Mouse (Mus musculus) urinary bladder, postnatal 4 days (tissue): ENCODE measurements around the gene Gm17359.

Experiments used
- DNase-seq, 2 experiments: peaks; one replicate each; pipeline ENCODE4 v3.0.0; 2021 to 2022; ENCODE audit warnings: low spot score in 2 of 2

Gm17359 gene

DNA sequence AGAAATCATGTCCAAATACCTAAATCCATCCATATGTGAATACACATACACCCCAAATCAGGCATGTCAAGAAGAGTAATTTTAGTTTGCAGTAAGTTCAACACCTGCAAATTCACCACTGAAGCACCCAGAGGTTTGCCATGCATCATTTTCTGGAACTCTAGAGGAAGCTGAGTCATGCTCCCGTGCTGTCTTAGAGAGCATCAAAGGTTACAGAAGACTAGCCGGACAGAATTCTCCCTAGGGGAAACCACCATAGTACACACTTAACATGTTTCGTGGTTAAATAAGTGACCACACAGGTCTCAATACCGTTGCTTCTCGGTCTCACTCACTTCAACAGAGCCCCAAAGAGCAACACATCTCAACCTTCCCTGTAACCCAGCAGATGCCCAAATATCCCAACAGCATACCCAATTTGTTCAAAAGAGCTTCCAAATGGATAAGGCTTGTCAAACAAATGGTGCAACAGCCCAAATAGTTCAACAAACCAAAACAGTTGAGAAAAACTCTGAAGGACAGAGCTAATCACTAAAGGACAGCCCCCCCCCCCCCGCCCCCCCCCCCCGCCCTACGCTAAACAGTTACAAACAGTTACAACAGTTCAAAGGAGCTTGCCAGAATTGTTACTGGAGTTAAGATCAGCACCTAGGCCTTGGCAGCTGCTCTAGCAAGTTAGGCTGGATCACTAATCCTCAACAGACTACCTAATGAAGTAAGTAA, at the start of gene Gm17359:
Gm17359 (plus strand) TSS at position 618 of the 723 bp plus-strand sequence.
- DNase-seq: no peak

DNA sequence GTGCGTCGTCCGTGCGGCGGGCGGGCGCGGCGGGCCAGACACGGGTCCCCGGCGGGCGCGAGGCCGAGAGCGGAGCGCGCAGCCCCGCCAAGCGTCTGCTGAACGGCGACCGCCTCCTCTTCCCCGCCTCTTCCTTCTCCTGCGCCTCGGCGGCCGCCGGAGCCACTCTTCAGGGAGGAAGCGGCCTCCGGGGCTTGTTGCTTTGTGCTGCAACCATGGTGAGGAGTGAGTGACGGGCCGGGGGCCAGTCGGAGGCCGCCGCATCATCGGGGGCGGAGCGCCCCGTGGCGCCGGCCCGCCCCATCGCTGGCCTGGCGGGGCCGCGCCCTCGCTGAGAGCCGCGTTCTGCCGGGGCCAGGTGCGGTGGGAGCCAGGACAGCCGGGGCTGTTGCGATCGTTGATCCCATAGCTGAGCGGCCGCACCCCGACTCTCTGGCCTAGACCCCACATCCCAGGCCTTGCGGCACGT, 49.3 kb upstream of the Gm17359 start:
- DNase-seq: peak; percentile 93 to 94

DNA sequence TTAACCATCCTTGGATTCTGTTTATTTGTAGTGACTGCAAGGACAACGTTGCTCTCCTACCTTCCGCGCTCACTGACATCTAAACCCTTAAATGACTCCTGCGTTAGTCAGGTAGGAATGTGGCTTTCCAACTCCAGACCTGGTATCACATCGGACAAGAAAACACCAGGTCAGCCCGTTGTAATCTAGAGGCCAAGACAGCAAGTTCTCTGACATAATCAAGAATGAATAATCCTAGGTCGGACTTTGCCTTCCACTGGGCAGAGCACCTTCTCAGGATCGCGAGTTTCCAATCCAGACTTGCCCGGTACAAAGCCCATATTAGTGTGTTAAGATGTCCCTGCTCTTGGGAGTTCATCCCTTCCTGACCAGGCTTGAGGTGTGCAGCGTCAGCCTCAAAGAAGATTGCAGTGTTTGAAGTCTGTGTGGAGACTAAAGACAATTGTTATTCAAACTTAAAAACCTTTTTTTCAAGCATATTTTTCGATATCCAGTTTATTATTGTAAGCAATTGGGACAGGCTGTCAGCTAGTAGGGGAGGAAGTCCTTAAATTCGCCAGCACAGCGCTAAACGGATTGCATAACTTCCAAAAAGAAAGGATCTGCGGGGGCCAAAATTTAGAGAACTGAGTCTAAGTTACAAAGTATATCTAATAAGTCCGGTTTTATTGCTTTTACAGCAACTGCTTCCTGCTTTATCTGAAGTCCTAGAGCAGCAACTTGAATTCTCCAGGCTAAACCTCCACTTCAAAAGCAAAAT, 48.6 kb upstream of the Gm17359 start:
- no peak for DNase-seq

DNA sequence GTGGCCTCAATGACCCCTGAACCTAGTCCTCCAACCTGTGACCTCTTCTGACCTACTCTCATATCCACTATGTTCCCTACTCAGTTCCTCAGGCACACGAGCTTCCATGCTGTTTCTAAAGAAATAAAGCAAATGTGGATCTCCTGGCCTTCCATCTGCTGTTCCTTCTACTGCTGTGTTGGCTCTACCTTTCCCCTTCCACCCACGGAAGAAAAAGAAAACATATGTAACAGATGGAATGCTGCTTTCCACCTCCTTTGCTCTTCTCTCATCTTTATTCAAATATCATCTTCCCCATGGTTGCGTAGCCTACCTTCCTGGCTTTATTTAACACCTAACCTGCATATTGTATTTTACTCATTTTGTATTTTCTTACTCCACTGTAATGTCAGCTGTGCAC, 47.4 kb upstream of the Gm17359 start:
- no peak for DNase-seq

DNA sequence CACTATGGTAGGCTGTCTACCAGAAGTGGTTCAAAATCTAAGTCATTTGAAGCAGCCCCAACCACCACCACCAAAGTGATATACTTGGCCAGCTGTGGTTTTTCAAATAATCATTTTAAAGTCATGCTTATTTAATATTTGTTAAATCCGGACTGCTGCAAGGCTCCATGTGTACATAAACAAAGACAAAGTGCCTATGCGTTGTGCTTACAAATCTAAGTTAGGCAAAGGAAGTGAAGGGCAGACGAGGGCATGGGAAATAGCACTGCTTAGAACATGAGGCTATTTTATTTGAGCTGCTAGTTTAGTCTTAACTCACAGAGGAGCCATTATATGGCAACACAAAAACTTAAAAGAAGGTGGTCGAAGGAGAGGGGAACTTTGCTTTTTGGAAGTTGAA, 43.4 kb upstream of the Gm17359 start:
- no peak for DNase-seq

DNA sequence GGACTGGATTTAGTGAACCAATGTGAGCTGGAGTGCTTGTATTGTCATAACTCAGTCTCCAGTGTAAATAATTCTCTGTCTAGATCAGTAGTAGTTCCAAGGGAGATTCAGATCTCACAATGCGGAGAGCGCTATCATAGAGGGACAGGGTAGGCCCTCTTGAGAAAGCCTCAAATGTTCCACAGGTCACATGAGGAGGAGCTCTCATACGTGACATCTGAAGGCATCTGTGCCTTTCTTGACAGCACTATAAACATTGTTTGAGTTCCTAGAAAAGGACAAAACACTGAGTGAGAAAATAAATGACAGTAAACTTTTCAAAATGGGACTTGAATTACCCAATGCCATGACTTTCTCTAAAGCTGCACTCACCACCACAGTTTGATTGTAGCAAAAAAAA, 41.8 kb upstream of the Gm17359 start:
- DNase-seq: no peak

DNA sequence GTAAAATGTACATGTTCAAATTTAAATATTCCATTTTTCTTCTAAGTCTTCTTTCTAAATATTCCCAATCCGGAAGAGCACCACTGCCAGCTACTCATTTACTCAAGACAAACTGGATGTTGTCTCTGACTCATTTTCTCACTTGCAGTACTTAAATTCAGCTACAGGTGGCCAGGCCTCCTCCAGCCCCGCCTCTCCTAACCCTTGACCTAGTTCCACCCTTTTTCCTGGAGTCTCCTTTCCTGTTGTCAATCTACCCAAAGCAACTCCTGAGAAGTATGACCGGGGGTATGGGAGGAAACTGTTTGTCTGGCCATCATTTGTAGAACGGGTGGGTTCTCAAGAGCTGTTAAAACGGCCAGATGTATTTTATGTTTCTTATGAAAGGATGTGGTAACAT, 40.4 kb upstream of the Gm17359 start:
- DNase-seq: no peak

DNA sequence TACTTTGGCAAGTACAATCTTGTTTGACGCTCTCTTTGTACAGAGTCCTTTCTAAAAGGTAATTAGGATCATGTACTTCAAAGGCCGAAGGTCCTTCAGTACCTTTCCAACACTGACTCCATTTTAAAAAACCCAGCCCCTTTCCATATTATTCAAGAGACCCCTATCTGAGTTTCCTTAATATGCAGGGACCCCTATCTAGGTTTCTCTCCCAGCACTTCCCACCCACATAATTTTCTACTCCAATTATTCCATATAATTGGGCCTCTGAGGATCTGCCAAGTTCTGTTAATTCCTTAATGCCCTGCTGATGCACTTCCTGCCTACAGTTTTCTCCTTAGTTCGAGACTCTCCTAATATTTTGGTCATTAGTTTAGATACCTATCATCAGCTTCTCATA, 39.9 kb upstream of the Gm17359 start:
- DNase-seq: no peak

DNA sequence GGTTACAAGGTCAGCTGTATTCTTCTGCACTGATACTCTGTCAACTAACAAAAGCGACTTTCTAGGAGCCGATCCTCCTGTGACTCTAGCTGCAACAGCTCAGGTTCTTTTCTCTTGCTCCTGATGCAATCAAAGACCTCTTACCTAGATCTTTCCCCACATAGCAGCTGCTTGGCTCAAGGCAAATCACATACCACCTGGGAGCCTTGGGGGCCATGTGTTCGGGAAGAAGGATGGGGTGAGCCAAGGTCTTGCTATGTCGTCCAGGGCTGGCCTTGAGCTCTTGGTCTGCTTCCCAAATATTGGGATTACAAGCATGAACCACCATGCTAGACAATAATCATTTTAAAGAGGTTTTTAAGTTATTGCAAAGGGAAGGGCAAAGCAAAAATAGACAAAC, 39.2 kb upstream of the Gm17359 start:
- no peak for DNase-seq

DNA sequence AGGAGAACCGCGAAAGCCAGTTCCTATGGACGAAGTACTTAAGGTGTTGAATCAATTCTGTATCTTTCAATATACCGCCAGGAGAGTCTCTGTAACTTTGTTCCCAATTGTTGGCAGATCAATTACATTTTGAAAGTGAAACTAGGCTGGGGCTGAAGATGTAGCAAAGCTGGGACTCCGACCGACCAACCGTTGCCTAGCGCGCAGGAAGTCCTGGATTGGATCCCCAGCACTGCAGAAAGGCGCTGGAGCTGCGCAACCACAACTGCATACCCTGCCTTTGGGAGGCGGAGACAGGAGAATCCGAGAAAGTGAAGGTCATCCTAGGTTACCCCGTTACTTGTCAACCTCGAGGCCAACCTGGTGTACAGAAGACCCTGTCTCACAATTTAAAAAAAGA, 37.1 kb upstream of the Gm17359 start:
- DNase-seq: no peak

DNA sequence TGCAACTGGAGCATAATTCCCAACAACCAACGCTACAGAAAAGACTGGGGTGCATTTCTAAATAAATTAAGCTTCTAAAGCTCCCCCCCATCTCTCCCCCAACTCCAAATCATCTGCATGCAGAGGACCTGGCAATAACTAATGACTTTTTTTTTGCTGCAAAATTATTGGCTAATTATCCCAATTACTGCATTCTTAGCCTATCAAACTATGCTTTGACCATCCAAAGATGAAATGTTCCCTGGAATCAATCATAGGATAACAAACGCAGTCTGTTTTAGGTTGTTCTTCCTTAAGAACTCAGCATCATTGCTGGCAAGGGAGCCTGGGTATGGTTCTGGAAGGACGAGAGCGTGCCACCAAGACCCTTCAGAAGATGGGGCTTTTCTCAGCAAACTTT, 27.9 kb upstream of the Gm17359 start:
- DNase-seq: no peak

DNA sequence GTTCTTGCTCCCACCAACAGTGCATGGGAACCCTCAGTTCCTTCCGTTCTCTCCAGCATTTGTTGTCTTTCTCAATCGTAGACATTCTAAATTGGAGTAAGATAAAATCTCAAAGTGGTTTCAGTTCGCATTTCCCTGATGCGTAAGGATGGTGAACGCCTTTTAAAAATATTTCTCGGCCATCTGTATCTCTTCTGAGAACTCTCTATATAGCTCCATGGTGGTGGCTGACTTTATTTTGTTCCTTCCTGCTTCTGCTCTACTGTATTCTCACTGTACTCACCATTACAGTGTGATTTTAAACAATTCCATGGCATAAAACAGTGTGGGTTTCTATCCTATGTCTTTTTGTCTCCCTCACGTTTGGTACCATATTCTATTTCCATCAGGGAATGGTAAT, 26.3 kb upstream of the Gm17359 start:
- no peak for DNase-seq

DNA sequence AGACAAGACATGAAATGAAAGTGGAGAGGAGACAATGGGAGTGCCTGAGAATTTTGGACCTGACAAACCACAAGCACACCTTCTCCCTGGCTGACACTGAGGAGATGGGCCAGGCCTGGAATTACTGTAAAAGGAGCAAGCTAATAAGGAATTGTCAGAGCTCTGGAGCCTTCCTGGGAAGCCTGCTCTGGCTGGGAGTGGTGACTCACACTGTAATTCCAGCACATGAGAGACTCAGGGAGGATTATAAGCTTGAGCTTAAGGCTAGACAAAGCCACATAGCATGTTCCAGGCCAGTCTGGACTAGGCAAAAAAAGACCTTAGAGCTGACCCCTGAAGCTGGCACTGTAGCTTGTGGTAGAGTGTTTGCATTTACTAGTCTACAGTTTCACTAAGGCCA, 24.6 kb upstream of the Gm17359 start:
- DNase-seq: no peak

DNA sequence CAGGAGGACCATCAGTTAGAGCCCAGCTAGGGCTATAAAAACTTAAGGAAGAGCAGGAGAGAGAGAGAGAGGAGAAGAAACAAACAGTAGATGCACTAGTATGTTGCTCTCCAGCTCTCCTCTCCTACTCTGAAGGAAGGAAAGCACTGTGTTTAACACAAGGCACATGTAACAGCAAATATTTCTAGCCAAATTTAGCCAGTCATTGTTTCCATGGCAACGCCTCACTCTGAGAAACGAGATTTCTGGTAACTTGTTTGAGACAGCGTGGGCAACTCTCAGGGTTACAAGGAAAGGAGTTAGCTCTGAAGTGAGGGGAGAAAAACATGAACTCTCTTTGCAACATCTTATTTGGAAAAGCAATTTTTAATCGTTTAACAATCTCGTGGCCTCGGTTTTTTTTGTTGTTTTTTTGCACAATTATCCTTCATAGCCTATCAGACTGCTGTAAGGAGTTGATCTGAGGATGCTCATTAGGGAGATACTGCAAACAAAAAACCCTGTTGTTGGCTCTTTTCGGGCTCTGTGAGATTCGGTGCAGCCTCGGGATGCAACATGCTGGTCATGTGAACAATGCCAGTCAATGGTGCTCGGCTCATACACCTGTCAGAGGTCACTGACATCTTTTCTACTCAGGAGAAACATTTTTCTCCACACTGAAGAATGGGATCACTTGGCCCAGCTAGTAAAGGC, 22.3 kb upstream of the Gm17359 start:
- DNase-seq: no peak

DNA sequence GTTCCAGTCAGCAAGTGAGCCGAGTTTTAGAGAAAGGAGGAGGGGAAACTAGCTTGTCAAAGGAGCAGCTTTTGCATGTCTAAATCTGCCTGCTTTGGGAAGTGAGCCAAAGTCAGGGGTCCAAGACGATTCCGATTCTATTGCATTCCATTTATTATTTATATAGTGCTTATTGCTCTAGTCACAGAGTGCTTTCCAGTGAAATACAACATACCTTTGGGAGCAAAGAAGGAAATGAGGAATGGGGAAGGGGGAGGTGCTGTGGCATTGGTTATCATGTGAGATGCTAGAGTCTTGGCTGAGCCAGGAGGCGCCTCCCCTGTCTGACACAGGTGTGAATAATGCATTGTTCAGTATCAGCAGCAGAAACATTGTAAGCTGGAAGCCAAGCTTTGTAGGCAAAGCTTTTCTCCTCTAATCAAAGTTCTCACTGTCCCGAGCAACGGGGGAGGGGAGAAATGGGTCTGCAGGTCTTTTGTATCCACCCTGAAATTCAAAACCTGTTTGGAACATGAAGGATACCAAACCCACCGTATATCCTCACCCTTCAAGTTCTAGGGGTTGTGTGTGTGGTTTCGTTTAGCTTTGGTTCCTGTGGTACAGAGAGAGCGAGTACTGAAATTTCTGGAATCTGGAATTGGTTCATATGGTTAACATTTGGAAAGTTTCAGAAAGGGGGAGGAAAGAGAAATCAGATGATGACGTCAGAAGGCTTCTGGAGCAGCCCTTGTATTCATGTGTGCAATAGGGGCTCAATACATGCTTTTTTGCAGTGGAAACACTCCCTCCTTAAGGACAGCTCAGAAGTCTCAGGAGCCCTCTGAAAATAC, 11.5 kb upstream of the Gm17359 start:
- DNase-seq: no peak

DNA sequence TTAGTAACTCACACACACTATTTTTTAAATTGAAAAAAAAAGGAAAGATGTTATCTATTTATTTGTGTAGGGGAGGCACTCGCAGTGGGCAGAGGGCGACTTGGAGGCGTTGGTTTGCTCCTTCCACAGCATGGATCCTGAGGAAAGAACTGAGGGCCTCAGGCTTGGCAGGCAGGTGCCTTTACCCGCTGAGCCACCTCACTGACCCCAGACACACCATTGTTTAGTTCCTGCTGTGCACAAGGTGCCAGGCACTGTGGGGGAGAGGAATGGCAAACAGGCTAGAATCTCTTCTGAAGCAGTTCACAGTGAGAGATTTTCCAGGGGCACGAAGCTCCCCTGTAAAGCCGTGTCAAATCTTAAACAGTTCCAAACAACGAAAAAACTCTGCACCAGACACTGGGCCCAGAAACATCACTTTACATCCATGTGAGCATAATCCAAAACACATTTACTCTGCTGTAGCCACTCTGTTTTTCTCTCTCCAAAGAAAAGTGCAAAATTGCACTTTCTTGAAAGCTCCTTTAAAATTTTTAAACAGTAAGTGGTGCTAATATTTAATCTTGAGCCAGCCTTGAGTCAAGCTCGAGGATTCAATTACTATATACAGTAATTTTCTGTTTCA, 6.7 kb upstream of the Gm17359 start:
- no peak for DNase-seq

DNA sequence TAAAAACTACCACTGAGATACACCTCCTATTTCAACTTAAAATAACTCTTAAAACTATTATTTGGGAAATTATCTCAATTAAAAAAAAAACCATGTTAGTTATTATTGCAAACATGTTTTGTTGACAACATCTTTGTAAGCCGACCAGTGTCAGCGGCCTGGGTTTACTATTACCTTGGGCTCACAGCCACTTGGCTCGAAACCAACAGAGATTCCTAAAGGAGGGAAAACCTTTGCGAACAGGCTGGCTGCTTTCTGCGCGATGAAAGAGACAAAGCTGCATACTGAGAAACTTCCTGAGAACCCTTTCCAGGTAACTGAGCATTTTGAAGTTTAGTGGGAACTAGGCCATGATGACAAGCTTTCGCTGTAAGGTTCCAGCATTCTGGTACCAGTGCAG, 3.4 kb upstream of the Gm17359 start:
- DNase-seq: no peak

DNA sequence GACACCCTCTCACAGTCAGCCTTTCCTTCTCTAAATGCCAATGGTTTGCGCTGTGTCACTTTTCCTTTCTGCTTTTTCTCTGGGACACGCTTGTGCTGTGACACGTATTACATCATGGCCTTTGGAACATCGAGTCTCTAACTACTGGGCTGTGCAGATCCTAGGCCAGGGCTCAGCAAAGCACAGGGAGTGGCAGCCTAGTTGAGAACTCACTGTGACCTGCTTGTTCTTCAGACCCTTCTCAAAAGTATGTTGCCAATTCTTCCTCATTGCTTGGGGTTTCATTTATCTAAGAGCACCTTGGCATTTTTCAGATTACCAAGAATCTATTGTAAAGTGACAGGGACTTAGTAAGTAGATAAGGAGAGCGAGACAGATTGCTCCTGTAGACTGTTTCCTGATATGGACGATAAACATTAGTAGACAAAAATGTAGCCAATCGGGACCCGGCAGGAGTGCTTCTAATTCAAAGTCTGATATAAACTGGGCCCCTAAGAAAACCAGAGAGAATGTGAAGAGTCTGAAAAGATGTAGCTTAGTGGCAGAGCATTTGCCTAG, 2.7 kb upstream of the Gm17359 start:
- no peak for DNase-seq

DNA sequence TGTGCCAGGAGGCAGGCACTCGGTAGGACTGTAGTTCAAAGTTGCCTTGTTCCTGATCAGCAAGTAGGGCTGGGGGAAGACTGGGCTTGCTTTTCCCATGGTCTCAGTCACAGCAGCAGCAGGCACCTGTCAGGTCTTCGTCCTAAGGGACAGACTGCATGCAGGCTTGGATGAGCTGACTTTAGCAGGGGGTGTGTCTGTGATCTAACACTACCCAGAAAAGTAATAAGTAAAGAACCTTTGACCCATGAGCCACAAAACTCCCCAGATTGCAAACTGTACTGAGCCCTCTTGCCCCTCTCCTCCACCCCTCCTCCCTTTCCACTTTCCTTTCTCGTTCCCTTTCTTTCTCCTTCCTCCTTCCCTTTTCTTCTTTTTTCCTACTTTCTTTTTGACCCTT, 4.3 kb downstream of the Gm17359 start:
- DNase-seq: no peak

DNA sequence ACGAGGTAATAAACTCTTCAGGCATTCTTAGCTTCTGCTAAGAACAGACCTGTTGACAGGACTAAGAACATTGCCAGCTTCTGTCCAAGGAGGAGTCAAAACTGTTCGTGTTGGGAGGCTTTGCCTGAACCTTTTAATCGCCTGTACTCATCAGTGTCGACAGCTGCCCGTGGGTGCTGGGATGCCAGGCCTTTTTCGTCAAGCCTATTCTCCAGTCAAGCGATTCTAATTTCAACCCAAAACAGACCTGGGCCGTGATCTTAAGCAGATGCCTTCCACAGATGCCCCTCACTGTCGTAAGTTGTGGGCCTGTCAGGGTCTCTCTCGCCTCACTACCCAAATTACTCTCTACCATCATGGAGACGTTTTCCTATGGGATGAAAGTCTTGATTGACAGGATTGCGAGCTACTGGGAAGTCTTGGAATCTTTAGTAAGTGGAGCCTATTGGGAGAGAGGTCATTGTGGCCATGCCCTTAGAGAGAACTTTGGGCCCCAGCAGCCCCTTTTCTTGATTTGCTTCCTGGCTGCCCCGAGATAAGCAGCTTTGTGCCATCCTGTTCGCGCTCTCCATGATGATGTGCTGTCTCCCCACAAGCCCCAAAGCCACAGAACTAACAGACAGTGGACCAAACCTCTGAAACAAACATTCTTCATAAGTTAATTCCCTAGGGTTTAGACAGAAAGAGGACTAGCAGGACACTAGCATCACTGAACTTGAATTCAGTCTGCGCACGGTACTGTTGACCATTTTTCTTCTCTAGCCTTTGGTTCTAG, 6.7 kb downstream of the Gm17359 start:
- no peak for DNase-seq
